Mouse (Mus musculus) adrenal gland (tissue): ENCODE measurements around the gene Kdm7a.

Experiments
- intact Hi-C: fragments of 180-260 bp; cut with DNase I; formaldehyde crosslinking; loops from one replicate; pipeline ENCODE4 v1.15.1; 2025

The Kdm7a gene

GRCm38 (mm10) chr6:39208181-39208580 is 1.6 kb upstream of the Kdm7a start:
- intact Hi-C loops = loop anchor here (5.0 kb wide), 1 partner anchor 34 kb away; no protein-coding TSS in a partner anchor

- intact Hi-C loops = loop anchor here (2.0 to 5.0 kb wide), 2 partner anchors 36 to 135 kb away; no protein-coding TSS in a partner anchor
Measured at GRCm38 (mm10) chr6:39205650-39206580, 674 bp downstream of the Kdm7a start.

GRCm38 (mm10) chr6:39205064-39205649 is 1.4 kb downstream of the Kdm7a start:
- intact Hi-C loops = loop anchor here (5.0 kb wide), 1 partner anchor 37 kb away; no protein-coding TSS in a partner anchor

GRCm38 (mm10) chr6:39204444-39204843 is 2.1 kb downstream of the Kdm7a start:
- intact Hi-C loops = no loop called here

GRCm38 (mm10) chr6:39203236-39203635 is 3.4 kb downstream of the Kdm7a start:
- intact Hi-C loops = no loop called here

- intact Hi-C loops = no loop called here
Measured at GRCm38 (mm10) chr6:39193006-39193405, 13.6 kb downstream of the Kdm7a start.

- intact Hi-C loops = no loop called here
Measured at GRCm38 (mm10) chr6:39191518-39191917, 15.1 kb downstream of the Kdm7a start.

- intact Hi-C loops = loop anchor here (5.0 kb wide), 1 partner anchor 160 kb away; no protein-coding TSS in a partner anchor
Measured at GRCm38 (mm10) chr6:39187227-39187626, 19.4 kb downstream of the Kdm7a start.

- intact Hi-C loops = no loop called here
Measured at GRCm38 (mm10) chr6:39169089-39169488, 37.5 kb downstream of the Kdm7a start.

GRCm38 (mm10) chr6:39164891-39165290 is 41.7 kb downstream of the Kdm7a start:
- intact Hi-C loops = no loop called here

GRCm38 (mm10) chr6:39161975-39162374 is 44.6 kb downstream of the Kdm7a start:
- intact Hi-C loops = no loop called here

GRCm38 (mm10) chr6:39146041-39146440 is 60.5 kb downstream of the Kdm7a start:
- intact Hi-C loops = loop anchor here (2.0 kb wide), 1 partner anchor 199 kb away; no protein-coding TSS in a partner anchor

GRCm38 (mm10) chr6:39132556-39132955 is 74.0 kb downstream of the Kdm7a start:
- intact Hi-C loops = no loop called here

- intact Hi-C loops = no loop called here
Measured at GRCm38 (mm10) chr6:39131480-39131879, 75.1 kb downstream of the Kdm7a start.

GRCm38 (mm10) chr6:39124719-39125118 is 81.9 kb downstream of the Kdm7a start:
- intact Hi-C loops = no loop called here

- intact Hi-C loops = no loop called here
Measured at GRCm38 (mm10) chr6:39120685-39121084, 85.9 kb downstream of the Kdm7a start.

- intact Hi-C loops = no loop called here
Measured at GRCm38 (mm10) chr6:39118456-39118881, 88.1 kb downstream of the Kdm7a start.

GRCm38 (mm10) chr6:39117584-39118455 is 88.8 kb downstream of the Kdm7a start, which contains the start of gene Parp12:
Parp12 (minus strand) TSS chr6:39118349.
- intact Hi-C loops = no loop called here

- intact Hi-C loops = no loop called here
Measured at GRCm38 (mm10) chr6:39115438-39115837, 91.2 kb downstream of the Kdm7a start.

- intact Hi-C loops = no loop called here
Measured at GRCm38 (mm10) chr6:39113141-39113540, 93.4 kb downstream of the Kdm7a start.

- intact Hi-C loops = no loop called here
Measured at GRCm38 (mm10) chr6:39112701-39113100, 93.9 kb downstream of the Kdm7a start.
